Mouse (Mus musculus): Measurements from ENCODE around the gene Efcab6.
"Not testable (repeated sequence)": the region's sequence is repeated elsewhere in the genome, so short reads cannot be mapped to it uniquely, and the experiment has no call there.

Gene Efcab6

DNA sequence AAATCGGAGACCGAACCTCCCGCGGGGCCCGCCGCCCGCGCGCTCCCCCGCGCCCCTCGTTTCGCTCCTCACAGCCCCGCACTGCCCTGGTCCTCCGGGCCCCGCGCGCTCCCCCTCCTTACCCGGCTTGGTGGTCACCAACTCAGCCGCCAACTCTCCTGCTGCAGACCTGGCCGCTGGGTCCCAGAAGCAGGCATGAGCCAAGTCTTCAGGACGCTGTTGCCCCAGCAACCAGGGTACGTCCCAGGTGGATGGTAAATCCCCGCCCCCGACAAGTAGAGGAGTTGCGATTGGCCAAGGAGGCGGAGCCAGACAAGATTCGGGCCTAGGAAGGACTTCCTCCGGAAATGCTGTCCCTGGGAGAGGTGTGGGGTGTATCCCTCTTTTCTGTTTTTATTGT, at the start of gene Efcab6:
Gene Efcab6, minus strand, starts transcription at position 240 of the 400 bp plus-strand sequence.
- no peak for DNase-seq (ENCODE audit: low spot score)

DNA sequence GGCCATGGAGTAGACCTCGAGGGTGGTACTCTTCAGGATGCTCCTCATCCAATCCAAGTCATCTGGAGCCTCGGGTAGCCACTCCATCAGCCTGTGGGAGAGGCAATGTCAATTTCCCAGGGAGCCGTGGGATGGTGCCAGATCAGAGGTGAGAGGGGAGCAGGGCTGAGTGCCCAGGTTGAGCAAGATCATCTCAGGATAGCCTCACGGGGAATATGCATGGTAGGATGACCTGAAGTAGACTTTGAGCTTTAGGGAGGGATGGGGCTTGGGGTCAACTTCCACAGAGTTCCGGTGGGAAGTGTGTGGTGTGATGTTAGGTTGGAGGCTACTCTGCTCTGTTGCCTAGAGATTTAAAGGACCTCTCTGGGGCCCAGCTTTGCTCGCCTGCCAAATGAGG, 48.7 kb upstream of the Efcab6 start:
- DNase-seq (ENCODE audit: low spot score) = no peak

DNA sequence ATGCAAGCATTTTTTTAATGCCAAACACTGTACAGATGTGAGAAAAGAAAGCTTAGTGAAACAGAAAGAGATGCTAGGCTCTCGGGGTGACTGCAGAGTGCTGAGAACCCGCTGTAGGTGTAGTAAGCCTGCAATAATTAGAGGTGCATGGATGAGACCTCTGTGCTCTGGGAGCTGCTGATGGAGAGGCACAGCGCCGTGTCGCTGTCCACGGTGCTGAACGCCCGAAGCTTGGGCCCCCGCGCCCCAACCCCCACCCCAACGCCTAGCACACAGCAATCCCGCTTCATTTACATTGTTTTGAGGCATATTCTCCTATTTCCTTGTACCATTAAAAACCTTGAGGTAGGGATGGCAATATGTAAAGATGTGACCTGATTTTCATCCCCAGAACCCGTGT, 43.7 kb upstream of the Efcab6 start:
- no peak for DNase-seq (ENCODE audit: low spot score)

DNA sequence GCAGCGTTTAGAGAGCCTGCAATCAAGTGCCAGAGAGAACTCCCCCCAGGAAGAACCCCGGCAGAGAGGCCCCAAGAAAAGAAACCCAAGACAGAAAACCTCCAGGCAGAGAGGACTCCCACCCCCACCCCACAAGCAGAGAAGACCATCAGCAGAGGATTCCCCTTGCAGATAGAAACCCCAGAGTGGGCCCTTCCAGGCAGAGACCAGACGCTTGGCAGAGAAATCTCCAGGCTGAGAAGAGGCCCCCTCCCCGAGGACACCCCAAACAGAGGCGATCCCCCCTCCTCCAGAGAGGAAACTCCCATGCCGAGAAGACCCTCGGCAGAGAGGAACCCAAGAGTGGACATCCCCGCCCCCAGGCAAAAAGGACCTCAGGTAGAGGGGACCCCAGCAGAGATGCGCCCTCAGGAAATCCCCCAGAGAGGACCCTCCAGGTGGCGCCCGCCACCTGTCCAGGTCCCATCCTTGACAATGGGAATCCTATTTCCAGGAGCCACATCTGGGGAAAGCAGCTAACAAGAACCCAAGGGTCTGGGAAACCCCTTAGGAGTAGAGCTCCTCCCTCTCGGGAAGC, 40.8 kb upstream of the Efcab6 start:
- no peak for DNase-seq (ENCODE audit: low spot score)

DNA sequence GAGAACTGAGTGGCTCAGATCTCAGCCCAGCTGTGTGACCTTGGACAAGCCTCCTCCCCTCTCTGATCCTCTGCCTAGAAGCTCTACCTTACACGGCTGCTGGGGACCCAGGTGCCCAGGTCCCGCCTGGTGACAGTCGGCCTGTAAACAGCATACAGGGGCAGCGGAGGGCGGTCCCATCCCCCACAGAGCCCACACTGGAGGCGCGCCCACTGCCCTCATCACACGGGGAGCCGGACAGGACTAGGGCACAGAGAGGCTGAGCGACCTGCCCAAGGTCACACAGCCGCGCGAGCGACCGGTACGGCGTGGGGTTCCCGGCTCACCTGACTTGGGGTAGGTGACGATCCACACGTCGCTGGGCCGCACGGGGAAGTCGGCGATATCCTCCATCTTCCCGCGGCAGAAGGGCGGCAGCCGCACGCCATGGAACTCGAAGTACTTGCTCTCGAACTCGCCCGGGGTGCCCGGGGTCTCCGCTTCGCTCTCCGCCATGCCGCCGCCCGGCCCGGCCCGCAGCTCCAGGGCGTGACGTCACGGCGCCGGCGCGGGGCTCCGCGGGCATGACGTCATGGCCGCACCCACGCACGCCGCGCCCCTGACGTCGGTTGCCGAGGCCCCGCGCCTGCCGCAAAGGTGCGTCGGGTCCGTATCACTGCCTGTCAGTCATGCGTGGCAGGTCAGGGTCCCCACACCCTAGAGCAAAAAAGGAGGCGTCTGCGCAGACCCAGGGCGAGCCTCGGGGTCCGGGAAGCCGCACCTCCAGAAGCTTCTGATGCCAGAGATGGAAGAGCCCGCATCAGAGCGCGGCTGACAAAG, 40.1 kb upstream of the Efcab6 start, which contains the start of gene Sult4a1:
Gene Sult4a1, minus strand, starts transcription at position 650 of the 819 bp plus-strand sequence.
- DNase-seq (ENCODE audit: low spot score) = no peak

DNA sequence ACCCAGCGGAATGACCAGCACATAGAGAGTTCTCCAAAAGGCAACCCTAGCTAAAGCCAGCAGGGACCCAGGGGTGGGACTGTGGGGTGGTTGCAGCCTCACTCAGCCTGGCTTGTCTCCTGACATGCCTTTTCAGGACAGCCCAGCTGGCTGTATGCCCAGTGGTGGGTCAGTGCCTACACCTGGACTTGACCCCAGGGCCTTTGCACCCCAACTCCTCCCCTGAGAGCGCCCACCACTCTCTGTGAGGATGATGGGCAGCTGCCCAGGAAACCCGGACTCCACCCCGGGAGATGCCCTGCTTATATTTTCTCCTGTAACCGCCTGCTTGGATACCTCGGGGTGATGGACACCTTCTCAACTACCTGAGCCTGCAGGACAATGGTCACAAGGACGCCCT, 39.4 kb upstream of the Efcab6 start:
- DNase-seq (ENCODE audit: low spot score) = no peak

DNA sequence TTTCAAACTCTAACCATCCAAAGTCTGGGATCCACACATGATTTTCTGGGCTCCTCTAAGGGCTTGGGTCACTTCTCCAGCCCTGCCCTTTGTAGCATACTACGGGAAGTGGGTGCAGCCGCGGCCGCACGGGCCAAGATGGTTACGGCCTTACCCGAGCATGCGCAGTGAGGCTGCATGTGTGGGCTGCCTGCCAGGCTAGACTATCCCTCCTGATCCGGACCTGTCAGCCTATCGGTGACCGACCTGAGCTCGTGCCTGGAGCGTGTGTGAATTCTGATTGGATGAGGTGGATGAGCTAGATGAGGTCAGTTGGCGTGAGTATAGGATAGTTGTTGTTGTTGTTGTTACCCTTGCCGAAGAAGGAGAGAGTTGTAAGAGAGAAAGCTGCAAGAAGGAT, 32.4 kb upstream of the Efcab6 start:
- DNase-seq (ENCODE audit: low spot score) = not testable (repeated sequence)

DNA sequence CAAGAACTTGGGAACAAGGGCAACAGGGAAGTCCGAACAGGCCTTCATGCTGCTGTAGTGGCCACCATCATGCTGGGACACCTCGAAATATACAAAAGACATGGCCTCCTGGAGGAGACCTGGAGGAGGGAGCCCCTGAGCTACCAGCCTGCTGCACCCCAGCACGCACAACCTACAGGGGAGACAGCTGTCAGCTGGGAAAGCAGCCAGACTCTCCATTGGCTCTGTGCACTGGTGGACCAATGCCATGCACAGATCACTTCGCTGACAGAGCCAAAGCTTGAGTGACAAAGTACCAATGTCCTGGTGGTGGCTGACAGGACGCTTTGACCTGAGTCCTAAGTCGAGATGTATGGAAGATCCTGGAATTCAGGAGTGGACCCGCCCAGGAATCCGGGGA, 30.9 kb upstream of the Efcab6 start:
- no peak for DNase-seq (ENCODE audit: low spot score)

DNA sequence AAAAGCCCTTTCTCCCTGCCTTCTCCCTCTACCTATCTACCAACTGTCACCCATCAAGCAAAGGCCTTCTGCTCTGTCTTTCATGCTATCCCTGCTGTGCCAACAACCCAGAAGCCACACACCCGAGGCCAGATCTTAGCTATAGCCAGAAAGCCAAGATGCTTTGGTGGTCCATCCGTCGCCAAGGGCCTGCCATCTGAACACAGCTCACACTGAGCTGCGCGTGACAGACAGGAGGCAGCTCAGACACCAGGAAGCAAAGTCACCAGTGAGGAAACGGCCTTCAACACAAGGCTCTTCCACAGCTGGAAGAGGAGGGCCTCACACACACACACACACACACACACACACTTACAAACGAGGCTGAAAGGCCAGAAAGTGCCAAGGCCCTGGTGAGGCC, 29.7 kb upstream of the Efcab6 start:
- no peak for DNase-seq (ENCODE audit: low spot score)

DNA sequence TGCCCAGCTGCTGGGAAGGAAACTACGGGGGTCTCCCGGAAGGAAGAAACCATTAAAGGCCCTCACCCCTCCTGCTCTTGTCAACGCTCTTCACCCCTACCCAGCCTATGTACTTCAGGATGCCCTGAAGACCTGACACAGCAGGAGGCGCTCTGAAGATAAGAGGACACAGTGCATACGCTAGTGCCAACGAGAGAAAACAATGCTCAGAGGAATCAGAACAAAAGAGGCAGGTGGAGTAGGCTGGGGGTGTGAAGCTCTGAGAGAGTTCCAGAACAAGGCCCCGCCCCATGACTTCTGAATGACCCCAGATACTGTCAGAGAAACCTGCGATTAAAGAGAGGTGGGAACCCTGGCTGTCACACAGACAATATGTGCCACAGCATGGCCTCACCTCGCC, 21.6 kb upstream of the Efcab6 start:
- DNase-seq (ENCODE audit: low spot score) = no peak

DNA sequence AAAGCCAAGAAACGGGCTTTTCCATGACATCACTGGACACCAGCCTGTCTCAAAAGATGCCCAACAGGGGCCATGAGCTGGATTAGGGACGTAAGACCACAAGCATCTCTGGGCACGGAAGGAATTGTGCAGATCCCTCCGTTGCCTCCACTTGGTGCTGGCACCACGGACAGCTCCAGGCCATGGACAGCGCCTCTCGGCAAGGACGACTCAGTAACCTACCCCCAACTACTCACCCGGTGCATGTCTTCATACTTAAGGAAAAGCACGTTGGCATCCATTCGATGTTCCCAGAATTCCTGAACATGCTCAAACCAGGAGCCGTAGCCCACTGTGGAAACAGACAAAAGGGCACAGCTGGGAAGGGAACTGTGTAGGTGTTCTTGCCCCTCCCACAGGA, 21.2 kb upstream of the Efcab6 start:
- DNase-seq (ENCODE audit: low spot score) = no peak

DNA sequence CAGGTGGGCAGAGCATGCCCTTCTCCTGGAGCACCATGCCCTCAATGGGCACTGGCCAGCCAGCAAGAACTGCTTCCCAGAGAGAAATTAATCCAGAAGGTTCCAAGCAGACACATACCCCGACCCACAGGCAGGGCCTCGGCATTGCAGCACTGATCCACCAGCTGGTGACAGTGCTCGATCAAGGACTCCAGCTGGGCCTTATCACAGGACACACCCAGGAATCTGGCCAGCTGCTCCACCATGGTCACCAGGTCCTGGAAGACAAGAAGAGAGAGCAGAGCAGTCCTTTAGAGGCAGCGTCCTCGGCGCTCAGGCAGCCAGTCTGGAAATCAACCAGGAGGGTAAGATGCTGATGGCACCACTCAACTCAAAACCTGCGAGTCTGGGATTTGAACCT, 14.9 kb upstream of the Efcab6 start:
- no peak for DNase-seq (ENCODE audit: low spot score)

DNA sequence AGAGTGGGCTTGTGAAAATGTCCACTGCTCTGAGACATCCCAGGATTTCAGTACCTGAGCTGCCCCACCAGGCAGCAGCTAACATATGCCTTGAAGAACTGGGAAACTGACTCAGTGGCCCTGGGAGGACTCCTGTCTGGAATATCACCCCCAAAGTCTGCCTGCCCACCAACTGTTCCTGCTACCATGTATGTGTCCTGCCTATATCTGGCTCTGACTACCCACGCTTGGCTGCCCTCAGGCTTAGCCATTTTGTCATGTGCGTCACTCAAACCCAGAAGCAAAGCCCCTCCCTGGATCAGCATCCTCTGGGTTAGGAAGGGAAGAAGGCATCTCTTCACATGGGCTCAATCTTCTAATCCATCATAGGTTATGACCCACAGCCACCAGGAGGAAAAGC, 14.3 kb upstream of the Efcab6 start:
- no peak for DNase-seq (ENCODE audit: low spot score)

DNA sequence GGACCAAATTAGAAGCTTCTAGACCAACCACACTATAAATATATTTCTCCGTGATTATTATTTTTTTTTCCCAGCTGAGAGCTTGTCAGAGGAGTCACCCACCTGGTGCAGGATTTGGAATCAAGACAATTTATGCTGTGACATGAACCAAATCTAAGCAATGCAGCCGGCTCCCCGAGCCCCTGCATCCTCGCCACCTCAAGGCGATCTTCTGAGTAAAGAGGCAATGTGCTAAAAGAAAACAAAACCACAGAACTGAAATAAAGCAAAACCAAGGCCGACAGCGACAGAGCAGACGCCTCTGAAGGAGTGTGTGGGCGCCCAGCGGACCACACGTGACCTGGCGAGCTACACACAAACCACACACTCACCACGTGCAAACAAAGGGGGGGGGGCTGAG, 13.5 kb upstream of the Efcab6 start:
- DNase-seq (ENCODE audit: low spot score) = no peak

DNA sequence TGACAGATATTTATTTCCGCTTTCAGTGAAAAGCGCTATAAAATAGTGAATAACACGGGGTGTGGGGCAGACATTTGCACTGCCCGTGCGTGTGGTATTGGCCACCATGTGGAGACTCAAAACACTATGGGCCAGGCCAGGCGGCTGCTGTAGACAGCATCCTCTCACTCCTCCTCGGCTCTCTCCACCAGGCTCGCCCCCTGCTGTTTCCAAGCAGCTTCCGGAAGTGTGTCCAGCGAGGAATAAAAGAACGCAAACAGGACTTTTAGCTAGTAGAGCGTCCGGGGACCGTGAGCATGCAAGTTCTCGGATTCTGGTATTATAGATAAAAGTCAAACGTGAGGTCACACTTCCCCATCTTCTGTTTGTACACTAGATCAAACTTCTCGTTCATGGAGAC, 12.0 kb upstream of the Efcab6 start:
- DNase-seq (ENCODE audit: low spot score) = no peak

DNA sequence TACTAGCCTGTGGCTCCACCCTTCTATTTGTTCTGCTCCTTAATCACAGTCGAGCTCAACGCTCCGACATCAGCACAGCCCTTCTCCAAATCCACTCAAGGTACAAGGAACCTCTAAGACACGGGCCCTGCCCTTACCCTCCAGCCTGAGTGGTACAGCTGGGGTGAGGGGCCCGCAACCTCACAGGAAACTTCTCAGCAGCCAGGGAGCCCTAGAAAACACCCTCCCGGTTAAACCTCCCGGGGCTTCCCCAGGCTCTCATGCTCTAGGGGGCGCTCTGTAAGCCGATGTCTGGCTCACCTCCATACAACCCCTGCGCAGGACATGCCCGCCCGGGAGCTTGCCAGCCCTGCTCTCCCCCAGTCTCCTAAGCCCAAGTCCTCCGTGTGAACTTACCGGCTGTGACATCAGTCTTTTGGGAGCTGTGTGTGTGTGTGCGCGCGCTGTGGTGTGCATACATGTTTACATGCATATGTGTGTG, 9.6 kb upstream of the Efcab6 start:
- no peak for DNase-seq (ENCODE audit: low spot score)

DNA sequence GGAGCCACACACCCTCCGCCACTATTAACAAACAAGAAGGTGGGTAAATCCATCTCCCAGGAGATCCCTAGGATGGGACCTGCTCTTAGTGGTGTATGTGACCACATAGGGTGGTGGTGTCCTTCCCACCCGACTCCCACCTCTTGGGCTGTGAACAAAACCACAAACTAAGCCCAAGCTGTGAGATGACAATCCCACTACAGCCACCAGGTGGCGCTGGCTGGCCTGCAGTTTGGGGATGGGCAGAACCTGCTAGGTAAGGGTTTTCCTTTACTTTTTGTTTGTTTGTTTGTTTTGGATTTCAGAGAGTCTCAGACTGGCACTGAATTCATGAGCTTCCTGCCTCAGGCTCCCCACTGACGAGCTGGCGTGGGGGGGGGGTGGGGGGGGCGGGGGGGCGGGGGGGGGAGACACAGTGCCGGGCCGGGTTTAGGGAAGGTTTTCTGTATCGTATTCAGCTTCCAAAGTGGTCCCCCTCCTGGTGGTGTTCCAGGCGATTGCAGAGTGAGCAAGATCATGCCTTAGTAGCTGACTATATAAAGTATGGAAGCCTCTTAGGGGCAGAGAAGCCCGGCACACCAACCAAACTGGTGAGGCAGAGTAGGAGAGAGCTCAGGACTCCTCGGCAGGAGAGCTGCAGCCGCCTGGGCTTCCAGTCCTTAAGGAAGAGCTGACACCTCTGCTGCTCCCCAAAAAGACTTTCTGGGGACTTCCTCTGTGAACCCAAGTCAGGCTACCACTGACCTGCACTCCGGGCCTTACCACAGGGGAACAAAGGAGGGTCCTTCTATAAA, 8.9 kb upstream of the Efcab6 start:
- DNase-seq (ENCODE audit: low spot score) = peak; percentile 41

DNA sequence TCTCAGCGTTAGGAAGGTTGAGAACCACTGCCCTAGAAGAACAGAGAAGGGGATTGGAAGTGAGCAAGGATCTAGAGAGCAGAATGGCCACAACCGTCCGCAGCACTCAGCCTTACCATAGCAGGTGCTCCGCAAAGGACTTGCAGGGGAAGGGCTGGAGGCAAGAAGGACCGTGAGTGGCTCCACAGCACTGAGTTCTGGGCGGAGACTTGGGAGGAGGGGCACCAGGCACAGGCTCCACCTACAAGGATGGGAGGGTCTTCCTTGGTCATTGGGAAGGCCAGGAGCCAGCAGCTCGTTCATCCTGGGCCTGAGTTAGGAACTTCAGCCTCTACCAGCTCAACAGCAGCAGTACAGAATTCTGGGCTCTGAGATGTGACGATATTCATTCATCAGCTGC, 7.9 kb upstream of the Efcab6 start:
- DNase-seq (ENCODE audit: low spot score) = no peak

DNA sequence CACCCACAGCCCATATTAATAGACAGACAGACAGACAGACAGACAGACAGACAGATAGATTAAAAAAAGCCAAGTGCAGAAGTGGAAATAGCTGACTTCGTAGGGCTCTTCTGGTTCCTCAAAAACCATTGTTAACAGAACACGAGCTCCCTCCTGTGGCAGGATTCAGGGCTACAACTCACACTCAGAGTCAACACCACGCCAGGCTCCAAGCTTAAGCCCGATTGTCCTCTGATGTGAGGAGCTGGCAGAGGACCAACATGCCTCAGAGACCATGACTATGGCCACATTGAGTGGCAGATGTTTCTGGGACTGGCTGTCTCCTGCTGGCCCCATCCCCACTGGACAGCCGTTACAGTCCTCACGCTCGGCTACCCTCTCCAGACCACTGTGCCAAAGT, 7.0 kb upstream of the Efcab6 start:
- no peak for DNase-seq (ENCODE audit: low spot score)

DNA sequence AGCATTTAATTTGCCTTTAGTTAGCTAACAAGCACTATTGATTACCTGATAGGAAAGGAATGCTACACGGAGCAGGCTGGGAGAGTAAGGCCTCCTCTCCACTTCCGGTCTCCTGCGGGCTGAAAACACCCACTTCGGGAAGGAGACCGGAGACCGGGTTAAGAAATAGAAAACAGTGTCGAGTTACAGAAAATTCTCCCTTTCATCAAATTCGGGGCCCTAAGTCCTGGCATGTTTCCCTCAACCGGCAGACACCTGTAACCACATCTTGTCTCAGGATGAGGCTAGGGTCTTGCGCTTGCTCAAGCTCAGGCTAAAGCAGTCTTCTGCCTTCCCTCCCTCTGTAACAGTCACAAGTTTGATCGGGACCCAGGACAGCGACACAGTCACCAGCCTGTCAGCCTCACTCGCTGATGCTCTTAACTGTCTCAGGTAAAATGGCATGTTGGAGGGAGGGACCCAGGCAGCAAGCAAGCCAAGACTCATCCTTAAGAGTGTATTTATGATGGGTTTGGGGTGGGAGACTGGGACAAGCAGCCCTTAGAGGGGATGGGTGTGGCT, 5.0 kb upstream of the Efcab6 start:
- no peak for DNase-seq (ENCODE audit: low spot score)

DNA sequence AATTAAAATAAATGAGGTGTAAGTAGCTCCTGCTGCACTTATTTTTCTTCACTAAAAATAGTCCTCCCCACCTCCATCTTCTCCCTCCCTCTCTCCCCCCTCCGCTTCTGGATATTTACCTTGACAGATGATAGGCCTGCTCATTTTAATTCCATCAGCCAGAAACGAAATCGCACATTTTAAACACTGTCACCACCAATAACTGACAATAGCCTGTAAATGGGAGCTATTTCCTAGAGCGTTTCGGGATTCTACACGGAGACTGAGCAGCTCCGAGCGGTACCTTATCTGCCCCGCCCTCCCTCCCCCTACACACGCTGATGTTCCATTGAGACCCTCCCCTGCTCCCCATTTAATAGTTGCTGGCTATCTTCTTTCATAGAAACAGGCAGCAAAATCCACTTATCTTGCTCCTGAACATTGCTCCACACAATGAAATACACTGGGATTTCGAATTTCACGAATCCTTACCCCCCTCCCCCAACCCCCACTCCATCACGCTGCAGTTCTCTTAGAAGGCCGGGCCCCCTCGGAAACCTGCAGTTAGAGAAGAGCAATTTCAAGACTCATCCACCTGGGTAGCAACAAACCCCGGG, 4.4 kb upstream of the Efcab6 start:
- no peak for DNase-seq (ENCODE audit: low spot score)

DNA sequence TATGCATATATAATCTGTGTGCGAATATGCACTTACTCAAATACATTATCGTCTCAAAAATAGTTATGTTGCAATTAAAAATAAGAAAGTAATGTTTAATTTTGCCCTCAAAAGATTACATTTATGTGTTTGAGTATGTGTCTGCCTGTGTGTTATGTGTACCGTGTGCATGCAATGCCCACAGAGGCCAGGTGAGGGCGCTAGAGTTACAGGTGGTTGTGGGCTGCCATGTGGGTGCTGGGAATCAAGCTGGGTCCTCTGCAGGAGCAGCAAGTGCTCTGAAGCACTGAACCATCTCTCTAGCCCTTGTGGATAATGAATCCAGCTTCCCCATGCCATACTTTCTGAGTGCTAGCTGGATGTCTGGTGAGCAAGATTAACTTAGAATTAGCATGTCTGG, 522 bp upstream of the Efcab6 start:
- no peak for DNase-seq (ENCODE audit: low spot score)

Data from ovary, postnatal 10 days (tissue).